Mouse (Mus musculus) kidney, embryonic 14.5 days (tissue): ENCODE results near the gene Hsd17b3. TPM values are rescaled to one million over a fixed set of nuclear protein-coding genes. Genes with fewer than 3 reads are reported as not detected.
A peak's percentile ranks its signal among the peaks of the same experiment; 100 is the strongest.

ENCODE experiments used
- ATAC-seq: fragments of 200-750 bp; cut with Nextera tagmentation; 2 replicates; pipeline ENCODE4 v1.8.0; 2017; ENCODE audit warnings: moderate number of reproducible peaks, mild to moderate bottlenecking, moderate TSS enrichment, moderate library complexity; ENCODE audit not compliant: low FRiP score, low TSS enrichment
- H3K27ac ChIP-seq: fragments of 300-500 bp; sonication (generic); 2 replicates; pipeline ENCODE4 v1.5.1; 2014; ENCODE audit warnings: low read depth, mild to moderate bottlenecking, low read length, moderate library complexity, mixed read lengths
- H3K27me3 ChIP-seq: fragments of 300-500 bp; sonication (generic); 2 replicates; pipeline ENCODE4 v1.6.1; 2014; ENCODE audit warnings: mild to moderate bottlenecking, low read length; ENCODE audit not compliant: control insufficient read depth, insufficient read depth
- H3K36me3 ChIP-seq: fragments of 300-500 bp; sonication (generic); 2 replicates; pipeline ENCODE4 v1.6.1; 2014; ENCODE audit warnings: low read length, mixed read lengths; ENCODE audit not compliant: control insufficient read depth, insufficient read depth
- H3K4me1 ChIP-seq: fragments of 300-500 bp; sonication (generic); 2 replicates; pipeline ENCODE4 v1.6.1; 2014; ENCODE audit warnings: low read length, mixed read lengths; ENCODE audit not compliant: control insufficient read depth, insufficient read depth
- H3K4me2 ChIP-seq: fragments of 300-500 bp; sonication (generic); replicated peaks from 2 replicates; pipeline ENCODE4 v1.6.1; 2014; ENCODE audit warnings: low read depth, mild to moderate bottlenecking, low read length
- H3K4me3 ChIP-seq: fragments of 300-500 bp; sonication (generic); 2 replicates; pipeline ENCODE4 v1.5.1; 2014; ENCODE audit warnings: mild to moderate bottlenecking, low read length
- H3K9ac ChIP-seq: fragments of 300-500 bp; sonication (generic); 2 replicates; pipeline ENCODE4 v1.6.1; 2014; ENCODE audit warnings: low read depth, mild to moderate bottlenecking, low read length, moderate library complexity
- H3K9me3 ChIP-seq: fragments of 300-500 bp; sonication (generic); 2 replicates; pipeline ENCODE4 v1.6.1; 2016; ENCODE audit warnings: low read length; ENCODE audit not compliant: control insufficient read depth
- WGBS: fragments of 180-500 bp; shearing (Covaris S2); extraction: QIAGEN DNeasy Blood & Tissue Kit; methylation state at CpG from one replicate; pipeline ENCODE4 v1.1.7; 2014; 5-methylcytosine and 5-hydroxymethylcytosine counted together
- polyA plus RNA-seq: library from polyadenylated mRNA; unstranded; fragments of >200 nt; fragmentation: Nextera tagmentation; extraction: Ambion mirVana; gene quantifications from 2 replicates; pipeline ENCODE4 v1.2.1, GENCODE M21; 2014

The Hsd17b3 gene
- polyA plus RNA-seq: not detected in 2 replicates

DNA sequence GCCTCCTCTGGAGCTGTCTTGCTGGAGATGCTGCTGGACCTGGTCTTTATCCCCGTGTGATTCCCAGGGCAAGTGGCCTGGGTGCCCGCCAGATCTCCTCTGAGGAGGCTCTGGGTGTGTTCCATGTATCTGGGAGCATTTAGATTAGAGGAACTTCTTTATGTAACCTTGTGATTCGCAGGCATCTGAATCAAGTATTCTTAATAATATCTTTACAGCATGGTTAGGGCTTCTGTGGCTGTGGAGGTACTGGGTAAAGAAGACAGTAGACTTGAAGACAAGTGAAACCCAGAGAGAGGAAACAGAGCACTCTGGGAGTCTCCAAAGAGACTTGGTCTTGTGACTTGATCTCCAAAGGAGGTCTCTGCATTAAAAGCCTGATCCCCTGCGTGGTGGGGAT is at the start of gene Hsd17b3:
TSS of gene Hsd17b3 (minus strand) at position 101 of the 400 bp plus-strand sequence.
- Histone ChIP-seq H3K9ac (no peak within 1 kb of the TSS), H3K36me3 (no peaks in the 10 kb centered on the region), H3K9me3 (no peaks in the 10 kb centered on the region), H3K4me1 (no peaks in the 10 kb centered on the region), H3K27me3 (no peaks in the 10 kb centered on the region), H3K4me3 (no peak within 1 kb of the TSS), H3K4me2 (no peak within 1 kb of the TSS), H3K27ac (no peak within 1 kb of the TSS)
- 79% methylated on average over 4 of the region's 4 CpGs for WGBS
- no peak for ATAC-seq

DNA sequence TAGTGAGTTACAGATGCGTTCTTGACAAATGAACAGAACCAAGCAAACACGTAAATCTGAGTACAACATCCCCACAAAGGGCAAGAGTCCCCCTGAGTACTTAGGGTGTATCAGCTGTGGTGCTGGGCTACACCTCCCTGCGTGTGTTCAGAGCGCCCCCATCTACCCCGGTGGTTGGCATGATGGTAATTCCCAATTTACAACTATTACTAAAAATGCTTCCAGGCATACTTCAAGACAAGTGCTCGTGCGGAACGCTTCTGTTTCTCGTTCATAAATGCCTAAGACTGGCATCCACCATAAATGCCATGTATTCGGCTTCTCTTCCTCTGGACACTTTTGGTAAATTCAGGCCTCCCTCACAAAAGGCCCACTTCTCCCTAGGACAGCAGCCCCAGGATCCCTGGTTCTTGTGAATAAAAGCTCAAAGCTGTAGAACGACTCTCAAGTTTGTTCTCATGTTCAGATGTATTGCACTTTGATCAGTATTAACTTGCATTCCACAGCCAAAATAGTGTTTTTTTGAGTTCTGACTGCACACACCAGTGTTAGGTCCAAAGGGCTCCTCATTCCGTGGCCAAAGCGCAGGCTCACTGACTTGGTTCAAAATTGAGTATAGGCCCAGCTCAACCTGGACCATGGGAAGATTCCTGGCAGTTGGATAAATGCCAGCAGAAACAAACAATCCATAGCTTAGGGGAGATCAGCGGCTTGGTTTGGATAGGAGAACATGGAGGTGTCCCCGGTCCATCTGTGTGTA is 40.8 kb upstream of the Hsd17b3 start:
- ATAC-seq: peak; percentile 75
- Histone ChIP-seq H3K36me3 (peaks cover 13% of the 10 kb centered on the region), H3K4me3 (peak overlapping the region; percentile 47), H3K27ac (peak overlapping the region; percentile 7; the same call in 1 of the 2 replicates), H3K27me3 (no peaks in the 10 kb centered on the region), H3K4me1 (no peaks in the 10 kb centered on the region), H3K9ac (peak overlapping the region; percentile 68), H3K4me2 (peak overlapping the region; percentile 74), H3K9me3 (no peaks in the 10 kb centered on the region)
- 40% methylated on average over 15 of the region's 15 CpGs for WGBS

DNA sequence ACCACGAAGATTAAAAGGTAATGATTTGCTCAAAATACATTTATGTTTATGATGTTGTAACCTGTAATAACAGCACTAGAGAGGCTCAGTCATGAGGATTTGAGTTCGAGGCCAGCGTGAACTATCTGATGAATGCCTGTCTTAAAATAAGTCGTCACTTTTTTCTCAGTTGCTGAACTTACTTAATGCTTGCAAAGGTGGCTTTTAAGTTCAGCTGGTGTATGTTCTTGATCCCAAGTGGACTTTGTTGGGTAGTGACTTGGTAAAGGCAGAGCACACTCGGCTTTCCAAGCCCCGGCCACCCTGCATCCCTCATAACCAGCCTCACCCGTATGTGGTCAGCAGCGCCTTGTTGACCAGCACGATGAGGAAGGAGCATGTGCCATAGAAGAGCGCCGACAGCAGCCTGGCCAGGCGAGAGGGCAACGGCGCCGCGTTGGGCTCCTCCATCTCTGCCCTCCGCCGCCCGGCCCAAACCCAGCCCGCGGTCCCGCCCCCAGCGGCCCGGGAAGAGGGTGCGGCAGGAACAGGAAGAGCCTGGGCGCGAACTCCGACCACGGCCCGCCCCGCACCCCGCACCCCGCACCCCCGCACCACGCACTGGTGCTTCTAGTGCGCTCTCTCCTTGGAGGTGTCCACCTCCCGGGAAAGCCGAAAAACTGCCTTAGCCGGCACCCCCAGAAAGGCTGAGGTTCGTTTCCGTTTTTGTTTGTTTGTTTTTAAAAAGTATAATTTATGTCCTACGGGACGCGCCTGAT is 40.0 kb upstream of the Hsd17b3 start, which contains the start of gene Slc35d2:
TSS of gene Slc35d2 (minus strand) at position 511 of the 758 bp plus-strand sequence.
- Histone ChIP-seq H3K4me1 (no peaks in the 10 kb centered on the region), H3K36me3 (peaks cover 7% of the 10 kb centered on the region), H3K27me3 (no peaks in the 10 kb centered on the region), H3K4me3 (peak within 1 kb of the TSS; percentile 47), H3K9ac (peak within 1 kb of the TSS; percentile 68), H3K27ac (peak within 1 kb of the TSS; percentile 7; the same call in 1 of the 2 replicates), H3K4me2 (peak within 1 kb of the TSS; percentile 74), H3K9me3 (no peaks in the 10 kb centered on the region)
- ATAC-seq: peak; percentile 78
- WGBS: 9% methylated on average over 40 of the region's 44 CpGs

DNA sequence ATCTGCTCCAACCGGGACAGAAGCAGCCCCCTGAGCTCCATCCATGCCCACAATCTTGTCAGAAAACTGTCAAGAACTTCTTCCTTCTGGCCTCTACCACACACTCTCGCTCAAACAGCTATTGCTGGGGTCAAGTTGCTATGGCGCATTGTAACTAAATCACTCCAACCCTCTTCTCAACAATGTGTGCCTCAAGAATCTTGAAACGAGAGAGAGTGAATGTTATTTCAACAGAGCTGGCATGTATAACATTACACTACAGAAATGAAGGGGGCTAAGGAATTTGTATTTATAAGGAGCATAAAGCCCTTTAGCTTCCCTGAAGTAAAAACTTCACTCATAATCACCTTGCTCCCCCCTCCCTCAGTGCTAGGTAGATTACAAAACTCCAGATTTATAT is 37.3 kb upstream of the Hsd17b3 start:
- Histone ChIP-seq H3K4me2 (no peak overlapping the region), H3K4me3 (no peak overlapping the region), H3K9ac (no peak overlapping the region), H3K36me3 (no peaks in the 10 kb centered on the region), H3K27ac (no peak overlapping the region), H3K4me1 (no peaks in the 10 kb centered on the region), H3K9me3 (no peaks in the 10 kb centered on the region), H3K27me3 (no peaks in the 10 kb centered on the region)
- ATAC-seq: no peak
- WGBS: 31% methylated on average over 4 of the region's 4 CpGs

DNA sequence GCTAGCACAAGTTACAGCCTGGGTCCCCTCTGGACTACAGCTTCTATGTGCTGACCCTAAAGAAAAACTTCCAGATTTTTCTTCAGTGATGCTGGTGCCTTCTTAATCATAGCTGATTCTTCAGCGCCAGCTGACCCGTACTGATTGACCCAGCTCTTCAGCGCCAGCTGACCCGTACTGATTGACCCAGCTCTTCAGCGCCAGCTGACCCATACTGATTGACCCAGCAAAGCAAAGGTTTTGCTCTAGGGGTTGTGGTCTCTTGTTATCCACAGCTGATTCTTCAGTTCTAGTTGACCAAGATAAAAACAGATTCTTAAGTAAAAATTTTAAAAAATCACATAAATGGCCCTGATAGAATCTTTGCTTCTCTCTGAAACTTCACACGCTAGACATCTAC is 35.9 kb upstream of the Hsd17b3 start:
- WGBS: 91% methylated on average over 6 of the region's 6 CpGs
- H3K36me3 ChIP-seq: no peaks in the 10 kb centered on the region

DNA sequence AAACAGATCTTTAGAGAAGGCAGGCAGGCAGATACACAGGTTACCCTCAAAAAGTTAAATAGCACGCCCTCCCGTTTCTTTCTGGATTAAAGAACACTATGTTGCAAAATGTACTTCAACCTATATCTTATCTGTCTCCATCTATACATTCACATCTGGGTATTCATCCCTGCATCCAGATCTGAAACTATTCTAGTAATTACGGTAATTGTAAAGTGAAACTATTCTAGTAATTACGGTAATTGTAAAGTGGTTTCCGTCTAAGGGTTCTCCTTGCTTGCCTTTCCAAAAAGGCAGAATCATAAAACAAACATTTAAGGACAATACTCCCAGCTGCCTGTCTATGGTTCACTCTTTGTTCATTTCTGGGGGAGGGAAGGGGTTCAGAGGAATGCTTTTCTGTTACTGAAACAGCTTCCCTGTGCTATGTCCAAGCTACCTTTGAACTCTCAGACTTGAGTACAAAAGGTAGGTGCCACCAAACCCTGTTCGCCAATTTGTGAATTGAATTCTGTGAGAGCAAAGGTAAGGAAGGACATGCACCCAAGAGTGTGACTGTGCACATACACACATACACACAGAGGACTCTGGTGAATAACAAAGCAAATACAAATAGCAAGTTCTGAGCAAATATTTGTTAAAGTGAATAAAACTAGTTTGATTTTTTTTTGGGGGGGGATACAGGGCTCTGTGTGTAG is 34.6 kb upstream of the Hsd17b3 start:
- ATAC-seq: no peak
- 42% methylated on average over 6 of the region's 6 CpGs for WGBS
- no peak overlapping the region for H3K9ac ChIP-seq
- H3K36me3 ChIP-seq: no peaks in the 10 kb centered on the region
- H3K4me2 ChIP-seq: no peak overlapping the region
- H3K27ac ChIP-seq: no peak overlapping the region
- H3K4me1 ChIP-seq: no peaks in the 10 kb centered on the region
- H3K27me3 ChIP-seq: no peaks in the 10 kb centered on the region
- no peaks in the 10 kb centered on the region for H3K9me3 ChIP-seq
- H3K4me3 ChIP-seq: no peak overlapping the region

More for the DNA sequence above, 35.9 kb upstream of the Hsd17b3 start:
- Histone ChIP-seq H3K27me3 (no peaks in the 10 kb centered on the region), H3K4me1 (no peaks in the 10 kb centered on the region), H3K27ac (no peak overlapping the region), H3K9me3 (no peaks in the 10 kb centered on the region), H3K4me3 (no peak overlapping the region), H3K4me2 (no peak overlapping the region), H3K9ac (no peak overlapping the region)
- no peak for ATAC-seq

DNA sequence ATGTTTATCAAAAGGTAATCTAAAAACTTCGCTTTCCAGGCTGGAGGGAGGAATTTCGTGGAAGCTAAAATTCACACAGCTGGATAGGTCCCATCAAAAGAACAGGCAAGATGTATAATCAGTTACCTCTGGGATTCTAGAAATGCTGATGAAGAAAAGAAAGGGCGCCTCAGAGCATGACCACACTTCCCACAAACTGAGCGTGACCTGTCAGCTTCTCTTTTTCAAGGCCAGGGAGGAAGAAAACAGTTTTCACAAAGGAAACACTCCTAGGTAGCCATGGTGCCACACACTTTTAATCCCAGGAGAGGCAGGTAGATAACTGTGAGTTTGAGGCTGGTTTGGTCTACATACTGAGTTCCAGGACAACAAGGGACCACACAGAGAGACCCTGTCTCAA is 31.7 kb upstream of the Hsd17b3 start:
- no peaks in the 10 kb centered on the region for H3K27me3 ChIP-seq
- no peaks in the 10 kb centered on the region for H3K36me3 ChIP-seq
- H3K4me3 ChIP-seq: no peak overlapping the region
- ATAC-seq: no peak
- H3K4me1 ChIP-seq: no peaks in the 10 kb centered on the region
- H3K9me3 ChIP-seq: no peaks in the 10 kb centered on the region
- H3K4me2 ChIP-seq: no peak overlapping the region
- no peak overlapping the region for H3K9ac ChIP-seq
- WGBS: 74% methylated on average over 4 of the region's 4 CpGs
- H3K27ac ChIP-seq: no peak overlapping the region

DNA sequence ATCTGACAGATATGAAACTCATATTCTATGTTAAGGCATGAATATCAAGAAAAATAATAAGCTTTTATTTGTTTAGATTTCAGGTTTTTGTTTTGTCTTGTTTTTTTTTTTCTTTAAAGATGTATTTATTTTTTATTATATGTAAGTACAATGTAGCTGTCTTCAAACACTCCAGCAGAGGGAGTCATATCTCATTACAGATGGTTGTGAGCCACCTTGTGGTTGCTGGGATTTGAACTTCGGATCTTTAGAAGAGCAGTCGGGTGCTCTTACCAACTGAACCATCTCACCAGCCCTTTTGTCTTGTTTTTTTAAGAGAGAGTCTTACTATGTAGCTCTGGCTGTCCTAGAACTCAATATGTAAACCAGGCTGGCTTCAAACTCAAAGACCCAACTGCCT is 28.4 kb upstream of the Hsd17b3 start:
- Histone ChIP-seq H3K9me3 (no peaks in the 10 kb centered on the region), H3K4me2 (no peak overlapping the region), H3K27ac (no peak overlapping the region), H3K4me1 (no peaks in the 10 kb centered on the region), H3K4me3 (no peak overlapping the region), H3K9ac (no peak overlapping the region), H3K36me3 (no peaks in the 10 kb centered on the region), H3K27me3 (no peaks in the 10 kb centered on the region)
- WGBS: 54% methylated on average over 2 of the region's 2 CpGs
- ATAC-seq: no peak
